Mouse (Mus musculus) layer of hippocampus, postnatal 36 days (tissue): ENCODE measurements around the gene Nr2c2. TPM values are rescaled to one million over a fixed set of nuclear protein-coding genes. Genes with fewer than 3 reads are reported as not detected.

Source experiments
- total RNA-seq, 2 experiments: library from RNA; stranded (reverse); gene quantifications; 2 replicates each; pipeline ENCODE4 v1.2.3; 2021

Nr2c2 gene
- total RNA-seq, 2 experiments from 2014 or later: 77.6 to 87.9 TPM

Other genes with a start within 250 kb of the Nr2c2 start
- gene Ccdc174, start 213.3 kb upstream of the Nr2c2 start, total RNA-seq: 10 to 100 TPM; 24.7 to 25.2 TPM
- gene 4930590J08Rik, start 188.6 kb upstream of the Nr2c2 start, total RNA-seq: 1 to 10 TPM; 2.4 to 2.9 TPM
- gene Fgd5, start 112.5 kb upstream of the Nr2c2 start, total RNA-seq: 1 to 10 TPM; 4.5 to 5.2 TPM
- 10 to 100 TPM; 53.2 to 56.2 TPM for gene Mrps25, start 92.6 kb downstream of the Nr2c2 start, total RNA-seq
- 10 to 100 TPM; 41.7 to 45.3 TPM for gene Rbsn, start 123.5 kb downstream of the Nr2c2 start, total RNA-seq
- gene Trh, start 153.3 kb downstream of the Nr2c2 start, total RNA-seq: 1 to 10 TPM; 1.1 to 1.3 TPM